Mouse (Mus musculus): Measurements from ENCODE around the gene Ilkap. TPM values are rescaled to one million over a fixed set of nuclear protein-coding genes. Genes with fewer than 3 reads are reported as not detected.

The Ilkap gene
- 129 and 131 TPM in 2 replicates for polyA plus RNA-seq (2012; rRNA removed)

DNA sequence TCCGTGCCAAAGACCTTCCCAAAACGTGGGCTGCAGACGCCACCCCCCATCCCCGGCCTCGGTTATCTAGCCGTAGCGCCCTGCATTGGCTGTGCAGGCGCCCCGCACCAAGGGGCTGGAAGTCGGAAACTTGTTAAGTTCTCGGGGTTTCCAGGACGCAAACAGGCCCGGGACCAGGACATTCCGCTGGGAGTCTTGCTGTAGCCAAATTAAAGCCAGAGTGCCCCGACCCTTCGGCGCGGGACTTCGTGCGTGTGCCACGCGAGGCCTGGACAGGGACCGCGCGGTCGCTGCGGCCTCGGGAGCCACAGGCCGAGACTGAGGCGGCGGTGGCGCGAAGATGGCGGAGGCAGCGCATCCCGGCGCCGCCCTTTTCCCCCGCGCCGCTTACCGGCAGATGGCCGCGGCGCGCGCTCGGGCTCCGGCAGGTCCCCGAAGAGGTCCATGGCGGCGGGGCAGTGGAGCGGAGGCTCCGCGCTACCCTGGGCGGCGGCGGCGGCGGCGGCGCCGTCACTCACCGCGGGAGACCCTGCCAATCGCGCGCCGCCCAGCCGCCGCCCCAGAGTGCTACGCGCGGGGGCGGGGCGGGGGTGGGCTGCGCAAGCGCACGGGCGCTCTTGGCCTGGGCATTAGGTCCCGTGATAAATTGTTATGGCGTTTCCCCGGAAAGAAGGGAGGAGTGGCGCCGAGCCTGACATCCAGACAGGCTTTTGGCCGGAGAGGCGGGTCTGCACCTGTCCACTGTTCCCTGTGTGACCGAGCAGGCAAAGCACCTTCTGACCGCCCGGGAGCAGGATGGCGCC is at the start of gene Ilkap:
Gene Ilkap (minus strand): TSS at position 556 of the 803 bp plus-strand sequence.

DNA sequence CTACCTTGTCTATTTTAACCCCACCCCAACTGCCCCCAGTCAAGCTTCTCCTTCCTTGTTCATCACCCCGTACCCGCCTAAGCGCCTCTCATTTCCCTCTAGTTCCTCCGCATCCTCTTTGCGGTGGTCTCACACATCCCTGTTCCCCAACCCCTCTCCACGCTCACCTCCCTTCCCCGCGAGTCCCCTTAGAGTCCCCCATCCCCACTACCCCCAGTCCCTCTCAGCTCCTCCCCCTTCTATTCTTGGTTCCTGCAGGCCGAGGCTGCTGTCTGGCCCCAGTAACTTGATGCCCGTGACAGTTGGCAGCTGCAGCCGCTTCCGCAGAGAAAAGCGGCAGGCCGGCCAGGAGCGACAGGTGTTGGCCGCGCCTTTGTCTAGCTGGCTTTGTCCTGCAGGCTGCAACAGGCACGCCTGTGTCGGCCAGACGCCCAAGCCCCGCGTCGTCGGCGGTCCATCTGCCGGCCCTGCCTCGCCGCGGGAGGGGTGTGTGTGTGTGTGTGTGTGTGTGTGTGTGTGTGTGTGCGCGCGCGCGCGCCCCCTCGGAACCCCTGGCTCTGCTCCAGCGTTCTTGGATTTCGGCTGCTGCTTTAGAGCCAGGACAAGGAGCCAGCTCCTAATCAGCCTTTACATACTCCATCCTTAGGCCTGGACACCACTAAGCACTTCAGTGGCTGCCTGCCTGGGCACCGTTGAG is 15.4 kb upstream of the Ilkap start, which contains the start of gene Hes6:
Gene Hes6 (minus strand): TSS at position 141 of the 697 bp plus-strand sequence.

DNA sequence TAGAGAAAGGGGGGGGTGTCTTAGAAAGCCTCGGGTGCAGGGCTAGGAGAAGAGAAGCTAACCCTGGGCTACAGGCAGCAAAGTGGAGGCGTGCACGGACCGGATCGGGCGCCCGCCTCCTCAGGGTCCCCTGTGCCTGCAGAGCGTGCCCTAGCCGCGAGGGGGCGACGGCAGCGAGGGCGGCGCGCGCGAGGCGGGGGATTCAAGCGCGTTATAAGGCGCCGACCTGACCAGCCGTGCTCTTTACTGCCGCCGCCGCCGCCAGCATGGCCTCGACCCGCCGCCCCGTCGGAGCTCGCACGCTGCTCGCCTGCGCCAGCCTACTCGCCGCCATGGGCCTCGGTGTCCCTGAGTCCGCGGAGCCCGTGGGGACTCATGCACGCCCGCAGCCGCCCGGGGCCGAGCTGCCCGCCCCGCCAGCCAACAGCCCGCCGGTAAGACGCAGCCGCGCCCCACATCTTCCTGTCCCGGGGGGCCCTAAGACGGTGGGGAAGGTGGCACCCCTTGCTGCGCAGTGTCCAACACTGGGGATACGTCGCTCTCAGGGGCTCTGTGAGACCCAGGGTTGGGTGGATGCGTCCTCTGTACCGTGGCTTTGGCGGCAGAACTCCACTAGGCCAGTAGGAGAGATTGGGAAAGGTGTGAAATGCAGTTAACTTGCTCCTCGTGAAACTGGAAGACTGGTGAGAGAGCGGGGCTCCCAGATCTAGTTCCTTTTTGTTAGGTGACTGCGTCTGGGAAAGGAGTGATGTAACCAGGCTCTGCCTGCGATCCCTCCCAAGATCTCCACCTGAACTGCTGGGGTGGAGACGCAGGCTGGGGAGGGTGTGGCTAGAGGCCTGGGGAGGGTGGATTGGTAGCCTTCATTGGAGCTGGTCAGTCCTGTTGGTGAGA is 32.2 kb downstream of the Ilkap start, which contains the start of gene Erfe:
Gene Erfe (plus strand): TSS at position 216 of the 894 bp plus-strand sequence.

DNA sequence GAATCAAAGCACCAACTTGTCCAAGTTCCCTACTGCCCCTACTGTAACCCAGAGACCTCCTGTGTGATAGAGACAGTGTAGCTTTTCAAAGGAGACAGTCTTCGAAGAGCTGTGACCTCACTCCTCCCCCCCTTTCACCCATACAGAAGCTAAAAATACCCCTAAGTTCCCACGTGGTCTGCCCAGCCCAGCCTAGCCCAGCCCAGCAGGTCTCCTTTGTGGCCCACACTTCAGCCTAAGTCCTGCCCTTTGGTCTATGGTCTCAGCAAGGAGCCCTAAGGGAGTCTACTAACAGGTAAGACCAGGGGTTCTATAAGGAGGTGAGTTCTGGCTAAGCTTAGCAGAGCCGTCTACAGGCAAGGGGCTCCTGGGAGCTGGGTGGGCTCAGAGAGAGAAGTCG is 47.8 kb downstream of the Ilkap start, which contains the start of gene Klhl30:
Gene Klhl30 (plus strand): TSS at position 176 of the 400 bp plus-strand sequence.

Other genes with a start within 250 kb of the Ilkap start
- 11.7 and 15.8 TPM in 2 replicates for gene Ramp1, start 219.0 kb downstream of the Ilkap start, polyA plus RNA-seq (2012; rRNA removed)
- 55.4 and 58.8 TPM in 2 replicates for gene Ube2f, start 148.5 kb downstream of the Ilkap start, polyA plus RNA-seq (2012; rRNA removed)
- 9.1 and 10.6 TPM in 2 replicates for gene Scly, start 100.5 kb downstream of the Ilkap start, polyA plus RNA-seq (2012; rRNA removed)
- gene Espnl, start 76.7 kb downstream of the Ilkap start, polyA plus RNA-seq (2012; rRNA removed): 0.09 and 0.14 TPM in 2 replicates
- 0.09 and 0.64 TPM in 2 replicates for gene Klhl30, start 47.8 kb downstream of the Ilkap start, polyA plus RNA-seq (2012; rRNA removed)
- 0.28 and 0.58 TPM in 2 replicates for gene Erfe, start 32.4 kb downstream of the Ilkap start, polyA plus RNA-seq (2012; rRNA removed)
- 113 and 114 TPM in 2 replicates for gene Hes6, start 15.2 kb upstream of the Ilkap start, polyA plus RNA-seq (2012; rRNA removed)
- 8.6 and 8.9 TPM in 2 replicates for gene Per2, start 60.5 kb upstream of the Ilkap start, polyA plus RNA-seq (2012; rRNA removed)
- 19.6 and 20.5 TPM in 2 replicates for gene Traf3ip1, start 95.8 kb upstream of the Ilkap start, polyA plus RNA-seq (2012; rRNA removed)
- 15.3 and 17.3 TPM in 2 replicates for gene Asb1, start 141.7 kb upstream of the Ilkap start, polyA plus RNA-seq (2012; rRNA removed)